Mouse (Mus musculus): Measurements from ENCODE around the gene Crybg2. TPM values are rescaled to one million over a fixed set of nuclear protein-coding genes. Genes with fewer than 3 reads are reported as not detected.

The Crybg2 gene
- polyA plus RNA-seq, 1 experiment from 2014 or later = 0.30 TPM

- 4% methylated on average over 11 of the region's 11 CpGs for WGBS
- Histone ChIP-seq H3K4me1 (replicated peaks) (peaks cover 16% of the 10 kb centered on the region), H3K36me3 (no peaks in the 10 kb centered on the region), H3K9ac (no peak overlapping the region), H3K4me2 (no peak overlapping the region), H3K27me3 (peaks cover 48% of the 10 kb centered on the region), H3K27ac (no peak overlapping the region), H3K9me3 (replicated peaks) (no peaks in the 10 kb centered on the region), H3K4me3 (no peak overlapping the region)
- ATAC-seq (replicated peaks; ENCODE audit: insufficient number of reproducible peaks, insufficient read depth, low FRiP score, low read depth) = no peak
Measured at GRCm38 (mm10) chr4:134020621-134021020, 40.0 kb upstream of the Crybg2 start.

- no peak overlapping the region for H3K4me3 ChIP-seq
- ATAC-seq (replicated peaks; ENCODE audit: insufficient number of reproducible peaks, insufficient read depth, low FRiP score, low read depth) = no peak
- H3K36me3 ChIP-seq = no peaks in the 10 kb centered on the region
- H3K9ac ChIP-seq = no peak overlapping the region
- H3K4me2 ChIP-seq = no peak overlapping the region
- WGBS = 69% methylated on average over 9 of the region's 9 CpGs
- H3K4me1 ChIP-seq (replicated peaks) = no peaks in the 10 kb centered on the region
- no peaks in the 10 kb centered on the region for H3K9me3 ChIP-seq (replicated peaks)
- no peaks in the 10 kb centered on the region for H3K27me3 ChIP-seq
- H3K27ac ChIP-seq = no peak overlapping the region
Measured at GRCm38 (mm10) chr4:134025802-134026201, 34.8 kb upstream of the Crybg2 start.

- no peak for ATAC-seq (replicated peaks; ENCODE audit: insufficient number of reproducible peaks, insufficient read depth, low FRiP score, low read depth)
- H3K9me3 ChIP-seq (replicated peaks) = no peaks in the 10 kb centered on the region
- no peak overlapping the region for H3K4me3 ChIP-seq
- no peaks in the 10 kb centered on the region for H3K36me3 ChIP-seq
- no peaks in the 10 kb centered on the region for H3K4me1 ChIP-seq (replicated peaks)
- H3K27me3 ChIP-seq = no peaks in the 10 kb centered on the region
- no peak overlapping the region for H3K27ac ChIP-seq
- H3K9ac ChIP-seq = no peak overlapping the region
- 4% methylated on average over 16 of the region's 16 CpGs for WGBS
- H3K4me2 ChIP-seq = no peak overlapping the region
Measured at GRCm38 (mm10) chr4:134035953-134036352, 24.7 kb upstream of the Crybg2 start.

- H3K4me2 ChIP-seq = no peak overlapping the region
- no peaks in the 10 kb centered on the region for H3K9me3 ChIP-seq (replicated peaks)
- ATAC-seq (replicated peaks; ENCODE audit: insufficient number of reproducible peaks, insufficient read depth, low FRiP score, low read depth) = 0 out of 2 replicates have a peak, but pooled peaks have one; percentile 31
- H3K36me3 ChIP-seq = no peaks in the 10 kb centered on the region
- no peak overlapping the region for H3K27ac ChIP-seq
- H3K4me1 ChIP-seq (replicated peaks) = 0 out of 2 replicates have a peak, but pooled peaks cover 3% of the 10 kb centered on the region
- WGBS = 38% methylated on average over 9 of the region's 9 CpGs
- H3K4me3 ChIP-seq = no peak overlapping the region
- H3K27me3 ChIP-seq = no peaks in the 10 kb centered on the region
- H3K9ac ChIP-seq = no peak overlapping the region
Measured at GRCm38 (mm10) chr4:134041317-134042123, 19.1 kb upstream of the Crybg2 start.

- H3K4me2 ChIP-seq = no peak overlapping the region
- H3K4me1 ChIP-seq (replicated peaks) = 0 out of 2 replicates have a peak, but pooled peaks cover 6% of the 10 kb centered on the region
- 34% methylated on average over 2 of the region's 2 CpGs for WGBS
- H3K36me3 ChIP-seq = no peaks in the 10 kb centered on the region
- no peaks in the 10 kb centered on the region for H3K27me3 ChIP-seq
- ATAC-seq (replicated peaks; ENCODE audit: insufficient number of reproducible peaks, insufficient read depth, low FRiP score, low read depth) = no peak
- no peak overlapping the region for H3K4me3 ChIP-seq
- H3K9ac ChIP-seq = no peak overlapping the region
- no peaks in the 10 kb centered on the region for H3K9me3 ChIP-seq (replicated peaks)
- no peak overlapping the region for H3K27ac ChIP-seq
Measured at GRCm38 (mm10) chr4:134043041-134043440, 17.6 kb upstream of the Crybg2 start.

DNA sequence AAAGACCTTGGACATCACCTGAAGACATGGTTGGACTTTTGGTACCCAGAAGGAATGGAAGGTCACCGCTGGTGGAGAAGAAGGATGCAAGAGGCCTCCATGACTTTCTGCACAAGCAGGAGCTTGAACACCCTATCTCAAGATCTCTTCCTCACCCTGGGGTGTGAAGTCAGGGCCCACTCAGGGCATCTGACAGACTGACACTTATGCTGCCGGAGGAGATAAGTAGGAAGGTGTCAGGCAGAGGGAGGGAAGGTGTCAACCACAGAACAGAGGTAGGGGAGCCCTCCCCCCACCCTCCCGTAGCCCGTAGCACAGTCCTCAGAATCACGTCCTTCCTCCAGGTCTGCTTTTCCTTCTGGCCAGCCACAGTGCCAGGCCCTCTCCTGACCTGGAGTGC is 13.0 kb upstream of the Crybg2 start:
- Histone ChIP-seq H3K4me1 (replicated peaks) (peaks cover 10% of the 10 kb centered on the region), H3K27me3 (no peaks in the 10 kb centered on the region), H3K27ac (no peak overlapping the region), H3K9me3 (replicated peaks) (no peaks in the 10 kb centered on the region), H3K4me2 (no peak overlapping the region), H3K36me3 (no peaks in the 10 kb centered on the region), H3K4me3 (no peak overlapping the region), H3K9ac (no peak overlapping the region)
- WGBS = 30% methylated on average over 5 of the region's 5 CpGs
- no peak for ATAC-seq (replicated peaks; ENCODE audit: insufficient number of reproducible peaks, insufficient read depth, low FRiP score, low read depth)

DNA sequence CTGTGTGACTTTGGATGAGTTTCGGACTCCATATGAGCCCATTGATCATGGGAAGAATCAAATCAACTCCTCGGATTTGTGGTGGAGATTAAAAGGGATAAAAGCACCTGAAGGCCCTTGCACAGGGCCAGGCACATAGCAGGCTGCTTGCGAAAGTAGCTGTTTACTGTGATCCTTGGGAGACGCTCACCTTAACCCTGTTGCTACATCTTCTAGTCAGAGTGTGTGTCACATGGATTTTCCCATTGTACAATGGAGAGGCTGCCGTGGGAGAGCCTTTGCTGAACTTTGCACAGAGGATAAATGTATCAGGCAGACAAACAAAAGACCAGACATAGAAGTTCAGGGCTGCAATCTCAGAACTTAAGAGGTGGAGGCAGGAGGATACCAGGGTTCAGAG is 8.7 kb upstream of the Crybg2 start:
- peaks cover 5% of the 10 kb centered on the region for H3K27me3 ChIP-seq
- 84% methylated on average over 5 of the region's 5 CpGs for WGBS
- no peaks in the 10 kb centered on the region for H3K9me3 ChIP-seq (replicated peaks)
- no peak overlapping the region for H3K4me2 ChIP-seq
- peak overlapping the region; percentile 32; the same call in 1 of the 2 replicates for H3K27ac ChIP-seq
- H3K36me3 ChIP-seq = no peaks in the 10 kb centered on the region
- H3K4me3 ChIP-seq = no peak overlapping the region
- no peak overlapping the region for H3K9ac ChIP-seq
- H3K4me1 ChIP-seq (replicated peaks) = peaks cover 15% of the 10 kb centered on the region
- no peak for ATAC-seq (replicated peaks; ENCODE audit: insufficient number of reproducible peaks, insufficient read depth, low FRiP score, low read depth)

DNA sequence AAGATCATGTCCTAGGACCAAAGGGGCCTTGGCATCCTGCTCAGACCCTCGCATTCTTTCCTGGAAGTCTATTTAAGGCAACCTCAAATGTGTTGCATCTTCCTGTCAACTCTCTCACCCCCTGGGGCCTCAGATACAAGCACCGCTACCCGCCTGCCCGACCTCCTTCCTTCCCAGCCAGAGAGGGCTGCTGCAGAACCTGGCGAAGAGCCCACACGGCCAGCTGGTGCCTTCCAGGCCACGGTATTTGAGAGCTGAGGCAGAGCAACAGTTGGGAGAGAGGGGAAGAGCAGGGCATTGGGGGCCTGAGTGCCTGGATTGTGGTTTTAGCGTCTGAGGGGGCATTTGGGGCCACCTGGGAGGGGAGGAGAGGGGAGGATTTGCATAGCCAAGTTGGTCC is 8.1 kb upstream of the Crybg2 start:
- H3K4me2 ChIP-seq = 0 out of 2 replicates have a peak overlapping the region, but pooled peaks have one; percentile 3
- WGBS = 2% methylated on average over 8 of the region's 8 CpGs
- no peaks in the 10 kb centered on the region for H3K36me3 ChIP-seq
- peaks cover 5% of the 10 kb centered on the region for H3K27me3 ChIP-seq
- no peak overlapping the region for H3K9ac ChIP-seq
- H3K4me1 ChIP-seq (replicated peaks) = peaks cover 15% of the 10 kb centered on the region
- peak; percentile 63; the same call in 1 of the 2 replicates for ATAC-seq (replicated peaks; ENCODE audit: insufficient number of reproducible peaks, insufficient read depth, low FRiP score, low read depth)
- H3K4me3 ChIP-seq = no peak overlapping the region
- H3K27ac ChIP-seq = peak overlapping the region; percentile 32
- H3K9me3 ChIP-seq (replicated peaks) = no peaks in the 10 kb centered on the region

DNA sequence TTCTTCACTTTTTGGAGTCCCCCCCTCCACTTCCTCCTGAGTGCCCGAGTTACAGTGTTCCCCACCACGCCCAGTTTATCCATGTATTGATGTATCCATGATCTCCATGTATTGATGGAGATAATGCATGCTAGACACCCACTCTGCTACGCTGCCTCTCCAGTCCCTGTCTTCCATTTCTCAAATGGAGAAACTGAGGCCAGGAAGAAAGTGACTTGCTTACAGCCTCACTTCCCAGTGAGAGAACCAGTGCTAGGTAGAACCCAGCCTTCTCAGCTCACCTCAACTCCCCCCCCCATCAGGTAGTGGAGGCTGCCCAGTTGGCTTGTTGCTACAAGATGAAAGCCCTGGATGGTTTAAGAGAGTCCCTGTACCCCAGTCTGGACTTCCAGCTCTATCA is 7.1 kb upstream of the Crybg2 start, which contains the start of gene Zfp683:
Gene Zfp683 (plus strand): TSS at position 301 of the 400 bp plus-strand sequence.
- Histone ChIP-seq H3K9me3 (replicated peaks) (no peaks in the 10 kb centered on the region), H3K9ac (no peak within 1 kb of the TSS), H3K27ac (peak within 1 kb of the TSS; percentile 32), H3K27me3 (peaks cover 5% of the 10 kb centered on the region), H3K4me2 (0 out of 2 replicates have a peak within 1 kb of the TSS, but pooled peaks have one; percentile 3), H3K36me3 (no peaks in the 10 kb centered on the region), H3K4me1 (replicated peaks) (peaks cover 13% of the 10 kb centered on the region), H3K4me3 (no peak within 1 kb of the TSS)
- WGBS = 88% methylated on average over 3 of the region's 3 CpGs
- no peak for ATAC-seq (replicated peaks; ENCODE audit: insufficient number of reproducible peaks, insufficient read depth, low FRiP score, low read depth)

GRCm38 (mm10) chr4:134058166-134058715 is 2.4 kb upstream of the Crybg2 start:
- Histone ChIP-seq H3K9ac (no peak overlapping the region), H3K27me3 (peaks cover 29% of the 10 kb centered on the region)
- WGBS = 21% methylated on average over 14 of the region's 14 CpGs

DNA sequence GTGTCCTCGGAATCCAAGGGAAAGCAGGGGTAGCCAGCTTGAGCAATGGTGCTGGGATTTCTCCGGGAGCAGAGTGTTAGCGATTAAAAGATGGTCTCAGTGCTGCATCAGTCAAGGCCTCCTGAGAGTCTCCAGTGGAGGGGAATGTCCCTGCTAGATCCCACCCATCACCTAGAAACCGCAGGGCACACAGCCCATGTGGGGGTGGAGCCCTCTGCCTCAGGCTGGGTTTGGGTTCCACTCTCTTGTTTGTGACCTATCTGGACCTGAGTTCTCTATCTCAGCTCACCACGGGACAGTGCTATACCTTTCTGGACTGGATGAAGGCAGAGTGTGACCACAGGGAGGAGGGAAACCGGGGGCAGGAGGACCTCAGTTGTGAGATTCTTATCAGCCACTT is 1.7 kb upstream of the Crybg2 start:
- no peak overlapping the region for H3K4me3 ChIP-seq
- H3K4me2 ChIP-seq = no peak overlapping the region
- peaks cover 31% of the 10 kb centered on the region for H3K27me3 ChIP-seq
- 71% methylated on average over 6 of the region's 6 CpGs for WGBS
- H3K9ac ChIP-seq = no peak overlapping the region
- no peak overlapping the region for H3K27ac ChIP-seq
- H3K36me3 ChIP-seq = no peaks in the 10 kb centered on the region
- H3K9me3 ChIP-seq (replicated peaks) = no peaks in the 10 kb centered on the region
- 0 out of 2 replicates have a peak, but pooled peaks cover 2% of the 10 kb centered on the region for H3K4me1 ChIP-seq (replicated peaks)
- no peak for ATAC-seq (replicated peaks; ENCODE audit: insufficient number of reproducible peaks, insufficient read depth, low FRiP score, low read depth)

More at GRCm38 (mm10) chr4:134058166-134058715, 2.4 kb upstream of the Crybg2 start:
- no peaks in the 10 kb centered on the region for H3K9me3 ChIP-seq (replicated peaks)
- H3K4me2 ChIP-seq = peak overlapping the region; percentile 36
- no peak overlapping the region for H3K27ac ChIP-seq
- peak overlapping the region; percentile 17; the same call in 1 of the 2 replicates for H3K4me3 ChIP-seq
- 0 out of 2 replicates have a peak, but pooled peaks cover 2% of the 10 kb centered on the region for H3K4me1 ChIP-seq (replicated peaks)
- ATAC-seq (replicated peaks; ENCODE audit: insufficient number of reproducible peaks, insufficient read depth, low FRiP score, low read depth) = no peak
- no peaks in the 10 kb centered on the region for H3K36me3 ChIP-seq

Measured in heart, embryonic 15.5 days (tissue).